Mouse (Mus musculus) heart, postnatal 0 days (tissue): ENCODE data around the gene Cfap97.

Source experiments
- CTCF ChIP-seq: IDR thresholded peaks from 2 replicates; pipeline ENCODE4 v1.5.1; 2016; ENCODE audit warnings: antibody characterized with exemption, control low read depth, low read depth
- EP300 ChIP-seq: IDR thresholded peaks from 2 replicates; pipeline ENCODE4 v1.6.1; 2016; ENCODE audit warnings: antibody characterized with exemption, low read depth

DNA sequence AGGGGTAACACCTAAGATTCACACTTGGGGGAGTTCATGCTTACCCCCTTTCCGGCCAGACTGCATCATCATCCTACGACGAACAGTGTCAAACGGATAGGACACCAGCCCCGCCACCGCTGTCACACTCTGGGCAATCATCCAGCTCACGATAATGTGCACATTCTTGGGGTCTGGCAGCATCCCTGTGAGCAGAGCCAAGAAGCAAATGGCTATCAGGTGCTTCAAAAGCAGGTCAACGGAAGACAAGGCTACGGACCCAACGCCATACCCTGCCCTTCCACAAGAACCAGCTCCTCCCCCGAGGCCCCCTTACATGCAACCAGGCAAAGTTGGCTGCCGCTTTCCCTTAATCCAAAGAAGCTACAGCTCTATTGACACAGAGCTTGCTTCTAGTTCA lies 56.8 kb downstream of the Cfap97 start:
- TF ChIP-seq CTCF (no peak), EP300 (peak; percentile 64; the same call in 1 of the 2 replicates)
